Mouse (Mus musculus) brain, adult 2 months (tissue): Measurements from ENCODE around the gene Tmem39a.

Experiments
- DNase-seq: peaks from one replicate; pipeline ENCODE4 v3.0.0; 2011; ENCODE audit warnings: low read depth, low spot score

The Tmem39a gene

GRCm38 (mm10) chr16:38558221-38558748 lies at the start of gene Tmem39a:
Tmem39a (plus strand) TSS chr16:38558698.
- DNase-seq: no peak

- DNase-seq: no peak
Observed at GRCm38 (mm10) chr16:38510846-38511245, 47.7 kb upstream of the Tmem39a start.

DNA sequence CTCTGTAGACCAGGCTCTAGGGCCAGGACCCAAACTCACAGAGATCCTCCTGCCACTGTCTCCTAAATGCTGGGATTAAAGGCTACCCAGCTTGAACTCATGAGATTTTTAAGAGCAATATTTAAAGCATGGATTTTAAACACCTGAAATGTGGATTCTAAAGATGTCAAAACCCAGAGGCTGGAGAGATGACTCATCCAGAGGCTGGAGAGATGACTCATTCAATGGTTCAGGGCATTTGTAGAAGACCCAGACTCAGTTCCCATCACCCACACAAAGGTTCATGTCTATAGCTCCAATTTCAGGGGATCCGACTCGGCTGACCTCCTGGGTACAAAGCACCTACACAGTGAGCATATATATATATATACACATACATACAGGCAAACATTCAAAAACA lies 39.4 kb upstream of the Tmem39a start:
- DNase-seq: no peak

DNA sequence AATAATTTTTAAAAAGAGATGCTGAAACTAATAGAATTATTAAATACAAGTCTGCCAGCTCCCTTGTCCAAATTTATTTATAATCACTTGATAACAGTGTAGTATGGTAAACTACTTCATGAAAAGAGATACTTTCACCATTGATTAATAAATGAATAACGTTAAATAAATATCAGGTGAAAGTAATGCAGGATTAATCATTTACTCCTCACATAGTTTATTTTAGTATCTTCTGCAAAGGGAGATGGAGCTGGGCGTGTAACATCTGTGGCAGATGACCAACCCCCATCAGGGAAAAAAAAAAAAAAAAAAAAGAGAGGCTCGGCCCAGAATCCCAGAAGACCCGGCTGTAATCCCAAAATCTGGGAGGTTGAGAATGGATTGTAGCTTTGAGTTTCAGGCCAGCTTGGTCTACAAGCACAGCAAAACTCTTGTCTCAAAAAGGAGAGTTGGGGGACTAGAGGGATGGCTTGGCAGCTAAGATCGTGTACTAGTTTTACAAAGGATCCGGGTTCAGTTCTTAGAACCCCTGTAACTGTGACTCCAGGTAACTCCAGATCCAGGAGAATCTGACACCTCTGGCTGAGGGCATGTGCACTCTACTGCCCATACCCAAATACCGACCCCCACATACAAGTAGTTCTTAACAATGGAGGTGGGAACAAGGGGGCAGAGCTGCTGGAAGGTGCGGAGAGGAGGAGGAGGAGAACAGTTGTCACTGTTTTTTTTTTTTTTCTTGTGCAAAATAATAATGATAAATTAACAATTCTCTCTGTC lies 37.1 kb upstream of the Tmem39a start:
- no peak for DNase-seq

GRCm38 (mm10) chr16:38522129-38523084 lies 36.1 kb upstream of the Tmem39a start, which contains the start of gene Timmdc1:
Timmdc1 (minus strand) TSS chr16:38522663.
- DNase-seq: peak; percentile 97

- no peak for DNase-seq
Observed at GRCm38 (mm10) chr16:38526264-38526663, 32.2 kb upstream of the Tmem39a start.

DNA sequence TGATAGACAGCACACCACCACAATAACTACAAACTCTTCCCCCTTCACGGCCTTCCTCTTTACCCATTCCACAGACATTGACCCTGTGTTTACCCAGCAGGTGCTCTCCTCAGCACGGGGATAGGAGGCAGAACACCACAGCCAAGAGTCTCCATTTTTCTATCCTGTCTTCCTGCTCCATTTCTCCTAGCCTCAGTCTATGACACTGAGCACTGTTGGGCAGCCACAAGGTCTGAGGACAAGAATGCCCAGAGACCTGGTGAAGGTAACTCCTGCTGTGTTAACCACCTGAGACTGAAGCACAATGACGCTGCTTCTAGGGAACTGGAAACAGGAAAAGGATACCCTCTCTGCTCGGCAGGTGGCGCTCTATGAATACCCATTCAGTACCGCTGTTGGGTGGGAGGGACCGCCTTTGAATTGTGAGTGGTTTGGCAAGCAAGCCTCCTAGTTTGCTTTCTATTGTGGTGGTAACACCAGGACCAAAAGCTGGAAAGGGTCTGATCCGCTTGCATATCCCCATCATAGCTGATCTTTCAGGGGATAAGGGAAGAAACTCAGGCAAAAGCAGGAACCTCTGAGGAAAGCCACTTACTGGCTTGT lies 21.9 kb upstream of the Tmem39a start:
- peak; percentile 86 for DNase-seq

DNA sequence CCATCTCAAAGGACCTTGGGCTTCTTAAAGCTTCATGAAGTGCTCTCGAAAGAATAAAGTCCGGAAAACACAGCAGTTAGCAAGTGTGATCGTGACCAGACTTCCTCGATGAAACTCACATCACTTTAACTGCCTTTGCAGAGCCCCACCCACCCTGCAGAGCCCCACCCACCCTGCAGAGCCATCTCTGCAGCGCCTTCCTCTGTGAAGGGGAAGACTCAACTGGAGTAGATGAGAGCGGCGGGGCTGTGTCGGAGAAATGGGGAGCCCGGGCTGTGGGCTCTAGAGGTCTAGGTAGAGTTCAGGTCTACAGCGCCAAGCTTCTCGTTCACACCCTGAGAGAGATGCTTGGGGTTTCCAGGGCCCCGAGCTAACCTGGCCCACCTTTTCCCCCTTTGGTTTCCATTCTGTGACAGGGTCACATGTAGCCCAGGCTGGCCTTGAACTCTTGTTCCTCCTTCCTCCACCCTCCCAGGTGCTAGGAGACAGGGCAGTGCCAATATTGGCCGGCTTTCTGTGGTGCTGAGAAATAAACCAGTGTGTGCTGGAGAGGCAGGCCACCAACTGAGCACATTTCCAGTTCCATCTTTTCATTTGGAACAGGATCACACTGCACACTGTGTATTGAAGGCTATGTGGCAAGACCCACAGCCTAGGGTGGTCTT lies 19.6 kb upstream of the Tmem39a start:
- DNase-seq: no peak

GRCm38 (mm10) chr16:38548000-38548399 lies 10.5 kb upstream of the Tmem39a start:
- DNase-seq: no peak

- peak; percentile 90 for DNase-seq
Observed at GRCm38 (mm10) chr16:38549479-38550396, 8.8 kb upstream of the Tmem39a start, which contains the start of gene Poglut1. Poglut1 (minus strand) TSS chr16:38550258.

DNA sequence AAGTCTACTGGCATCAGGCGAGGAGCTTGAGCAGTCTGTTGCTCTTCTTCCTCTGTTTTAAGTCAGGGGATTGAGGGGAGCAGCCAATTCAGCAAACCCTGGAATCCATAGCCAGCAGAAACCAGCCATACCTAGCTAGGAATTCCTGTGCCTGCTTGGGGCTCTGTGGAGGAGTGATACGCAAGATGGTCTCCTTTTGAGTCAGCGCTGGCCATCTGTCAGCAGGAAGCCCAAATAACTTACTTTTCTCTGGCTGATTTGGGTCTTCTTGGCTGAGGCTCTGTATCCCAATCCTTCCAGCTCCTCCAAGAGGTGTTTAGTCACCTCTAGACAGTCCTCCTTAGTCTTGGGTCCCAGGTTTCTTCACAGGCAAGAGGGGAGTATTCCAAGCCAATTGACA lies 2.5 kb upstream of the Tmem39a start:
- peak; percentile 40 for DNase-seq

DNA sequence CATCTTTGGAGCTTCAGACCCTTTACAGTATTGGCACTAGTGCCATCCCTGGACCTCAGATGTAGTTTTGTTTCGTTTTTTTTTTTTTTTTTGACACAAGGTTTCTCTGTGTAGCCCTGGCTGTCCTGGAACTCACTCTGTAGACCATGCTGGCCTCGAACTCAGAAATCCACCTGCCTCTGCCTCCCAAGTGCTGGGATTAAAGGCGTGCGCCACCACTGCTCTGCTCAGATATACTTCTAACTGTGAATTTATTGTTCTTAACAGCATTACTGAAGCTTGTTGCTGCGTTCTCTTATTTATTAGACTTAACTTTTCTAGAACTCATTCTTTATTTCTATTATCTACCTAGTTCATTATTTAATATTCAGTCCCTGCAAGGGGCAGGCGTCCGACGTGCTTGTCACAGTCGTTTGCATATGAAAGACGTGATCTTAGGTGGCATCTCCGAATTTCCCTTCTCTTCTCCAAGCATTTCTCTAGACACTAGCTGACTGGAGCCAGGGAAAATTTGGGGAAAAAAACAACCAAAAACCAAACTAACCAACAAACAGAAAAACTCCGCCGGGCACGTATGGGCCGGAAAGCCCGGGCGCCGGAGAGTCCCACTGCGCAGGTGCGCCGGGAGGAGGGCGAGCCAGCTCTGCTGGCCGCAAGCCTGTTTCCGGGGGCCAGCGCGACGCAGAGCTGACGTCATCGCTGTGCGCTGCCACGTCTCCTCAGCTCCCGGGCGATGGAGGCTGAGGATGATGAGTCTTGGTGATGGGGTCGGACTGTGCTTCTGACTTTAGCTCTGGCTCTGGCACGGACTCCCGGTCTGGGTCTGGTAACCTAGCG lies 3.9 kb downstream of the Tmem39a start:
- peak; percentile 98 for DNase-seq

GRCm38 (mm10) chr16:38562968-38563327 lies 4.5 kb downstream of the Tmem39a start:
- no peak for DNase-seq

- no peak for DNase-seq
Observed at GRCm38 (mm10) chr16:38563516-38563915, 5.0 kb downstream of the Tmem39a start.

DNA sequence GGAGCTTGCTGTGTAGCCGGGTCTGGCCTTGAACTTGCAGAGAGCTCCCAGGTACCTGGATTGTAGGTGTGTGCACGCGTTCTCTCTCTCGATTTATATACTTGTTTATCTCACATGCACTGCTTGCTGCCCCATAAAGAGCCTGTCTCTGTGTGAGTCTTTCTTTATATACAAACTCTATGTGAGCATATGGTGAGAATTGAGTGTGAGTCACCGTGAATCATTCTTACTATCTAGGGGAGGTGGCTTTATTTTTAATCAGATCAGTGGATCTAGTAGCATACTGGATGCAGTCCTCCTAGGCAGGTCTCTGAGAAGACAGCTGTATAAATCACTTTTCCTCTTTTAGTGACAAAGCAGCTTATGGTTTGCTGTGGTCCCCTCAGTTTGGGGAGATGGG lies 9.7 kb downstream of the Tmem39a start:
- peak; percentile 79 for DNase-seq

- DNase-seq: no peak
Observed at GRCm38 (mm10) chr16:38571481-38571880, 13.0 kb downstream of the Tmem39a start.

- peak; percentile 12 for DNase-seq
Observed at GRCm38 (mm10) chr16:38584761-38585160, 26.3 kb downstream of the Tmem39a start.

GRCm38 (mm10) chr16:38585186-38585585 lies 26.7 kb downstream of the Tmem39a start:
- no peak for DNase-seq

- no peak for DNase-seq
Observed at GRCm38 (mm10) chr16:38587163-38587562, 28.7 kb downstream of the Tmem39a start.
